Mouse (Mus musculus) testis, adult 2 months (tissue): Measurements from ENCODE around the gene Nr1h3. TPM values are rescaled to one million over a fixed set of nuclear protein-coding genes. Genes with fewer than 3 reads are reported as not detected.

Source experiments
- H3K27ac ChIP-seq: fragments of 200-500 bp; 2 replicates; pipeline ENCODE4 v1.5.1; 2012; ENCODE audit warnings: low read depth, low read length; ENCODE audit not compliant: control insufficient read depth, insufficient read depth
- H3K27me3 ChIP-seq: fragments of 200-500 bp; 2 replicates; pipeline ENCODE4 v1.6.1; 2012; ENCODE audit warnings: mild to moderate bottlenecking, low read length, moderate library complexity; ENCODE audit not compliant: control insufficient read depth, insufficient read depth
- H3K36me3 ChIP-seq: fragments of 200-500 bp; 2 replicates; pipeline ENCODE4 v1.6.1; 2012; ENCODE audit warnings: mild to moderate bottlenecking, low read length; ENCODE audit not compliant: control insufficient read depth, insufficient read depth
- H3K4me1 ChIP-seq: fragments of 200-500 bp; 2 replicates; pipeline ENCODE4 v1.6.1; 2012; ENCODE audit warnings: low read length; ENCODE audit not compliant: control insufficient read depth, insufficient read depth
- H3K4me3 ChIP-seq: fragments of 200-500 bp; 2 replicates; pipeline ENCODE4 v1.5.1; 2012; ENCODE audit warnings: low read depth, mild to moderate bottlenecking, low read length, moderate library complexity, mixed read lengths; ENCODE audit not compliant: control insufficient read depth
- CTCF ChIP-seq: fragments of 200-500 bp; IDR thresholded peaks from 2 replicates; pipeline ENCODE4 v1.5.1; 2012; ENCODE audit warnings: low read depth, mild to moderate bottlenecking, inconsistent platforms, low read length, moderate library complexity; ENCODE audit not compliant: control insufficient read depth, insufficient read depth, insufficient replicate concordance
- POLR2A ChIP-seq: fragments of 200-500 bp; IDR thresholded peaks from 2 replicates; pipeline ENCODE4 v1.6.1; 2012; ENCODE audit warnings: low read depth, mild to moderate bottlenecking, inconsistent platforms, low read length, moderate library complexity; ENCODE audit not compliant: control insufficient read depth
- polyA plus RNA-seq: library from polyadenylated mRNA; depleted of rRNA; stranded (reverse); fragments of >200 nt; gene quantifications from 2 replicates; pipeline ENCODE4 v1.2.3, GENCODE M21; 2012

Nr1h3 gene
- polyA plus RNA-seq, 1 experiment: 20.0 TPM

- Histone ChIP-seq H3K4me1 (peaks cover 14% of the 10 kb centered on the region), H3K36me3 (no peaks in the 10 kb centered on the region), H3K27me3 (no peaks in the 10 kb centered on the region), H3K27ac (peak within 1 kb of the TSS; percentile 92), H3K4me3 (peak within 1 kb of the TSS; percentile 88)
- no peak for TF ChIP-seq CTCF
These were observed 18.8 kb downstream of the Nr1h3 start, which contains the start of gene Madd for GRCm38 (mm10) chr2:91183711-91184405. Madd (minus strand) TSS chr2:91183837.

GRCm38 (mm10) chr2:91183148-91183513, 19.5 kb downstream of the Nr1h3 start:
- peak overlapping the region; percentile 92 for H3K27ac ChIP-seq
- no peaks in the 10 kb centered on the region for H3K36me3 ChIP-seq
- TF ChIP-seq POLR2A (no peak; the same call in 1 of the 2 replicates), CTCF (no peak)
- H3K27me3 ChIP-seq: no peaks in the 10 kb centered on the region
- H3K4me3 ChIP-seq: peak overlapping the region; percentile 88
- peaks cover 14% of the 10 kb centered on the region for H3K4me1 ChIP-seq

- no peak for TF ChIP-seq CTCF
- TF ChIP-seq POLR2A: no peak
- Histone ChIP-seq H3K4me3 (peak overlapping the region; percentile 88), H3K27ac (peak overlapping the region; percentile 92), H3K36me3 (no peaks in the 10 kb centered on the region), H3K27me3 (no peaks in the 10 kb centered on the region), H3K4me1 (peaks cover 14% of the 10 kb centered on the region)
These were observed 20.1 kb downstream of the Nr1h3 start for GRCm38 (mm10) chr2:91182405-91183147.

GRCm38 (mm10) chr2:91182016-91182404, 20.6 kb downstream of the Nr1h3 start:
- Histone ChIP-seq H3K27me3 (no peaks in the 10 kb centered on the region), H3K4me1 (peaks cover 14% of the 10 kb centered on the region), H3K36me3 (no peaks in the 10 kb centered on the region), H3K4me3 (peak overlapping the region; percentile 88), H3K27ac (0 out of 2 replicates have a peak overlapping the region, but pooled peaks have one; percentile 13)
- no peak for TF ChIP-seq CTCF
- TF ChIP-seq POLR2A: no peak

GRCm38 (mm10) chr2:91180706-91181105, 21.9 kb downstream of the Nr1h3 start:
- Histone ChIP-seq H3K4me3 (no peak overlapping the region), H3K36me3 (no peaks in the 10 kb centered on the region), H3K27me3 (no peaks in the 10 kb centered on the region), H3K4me1 (peaks cover 14% of the 10 kb centered on the region), H3K27ac (no peak overlapping the region)
- TF ChIP-seq CTCF (no peak), POLR2A (no peak)

- H3K27ac ChIP-seq: no peak overlapping the region
- no peak for TF ChIP-seq POLR2A
- no peak for TF ChIP-seq CTCF
- no peaks in the 10 kb centered on the region for H3K27me3 ChIP-seq
- no peaks in the 10 kb centered on the region for H3K36me3 ChIP-seq
- peaks cover 14% of the 10 kb centered on the region for H3K4me1 ChIP-seq
- H3K4me3 ChIP-seq: no peak overlapping the region
These were observed 22.8 kb downstream of the Nr1h3 start for GRCm38 (mm10) chr2:91179825-91180224.

GRCm38 (mm10) chr2:91176234-91176633, 26.4 kb downstream of the Nr1h3 start:
- H3K36me3 ChIP-seq: peaks cover 2% of the 10 kb centered on the region
- H3K4me3 ChIP-seq: no peak overlapping the region
- no peaks in the 10 kb centered on the region for H3K27me3 ChIP-seq
- H3K4me1 ChIP-seq: no peaks in the 10 kb centered on the region
- no peak overlapping the region for H3K27ac ChIP-seq
- no peak for TF ChIP-seq POLR2A
- TF ChIP-seq CTCF: no peak

- H3K4me1 ChIP-seq: no peaks in the 10 kb centered on the region
- no peak overlapping the region for H3K4me3 ChIP-seq
- no peak overlapping the region for H3K27ac ChIP-seq
- H3K27me3 ChIP-seq: no peaks in the 10 kb centered on the region
- TF ChIP-seq POLR2A (no peak), CTCF (no peak)
- H3K36me3 ChIP-seq: peaks cover 2% of the 10 kb centered on the region
These were observed 27.1 kb downstream of the Nr1h3 start for GRCm38 (mm10) chr2:91175490-91175889.
